Mouse (Mus musculus): ENCODE results near the gene Reep3. TPM values are rescaled to one million over a fixed set of nuclear protein-coding genes. Genes with fewer than 3 reads are reported as not detected.

The Reep3 gene
- 8.9 TPM for polyA plus RNA-seq (2017; shearing (Covaris generic))

DNA sequence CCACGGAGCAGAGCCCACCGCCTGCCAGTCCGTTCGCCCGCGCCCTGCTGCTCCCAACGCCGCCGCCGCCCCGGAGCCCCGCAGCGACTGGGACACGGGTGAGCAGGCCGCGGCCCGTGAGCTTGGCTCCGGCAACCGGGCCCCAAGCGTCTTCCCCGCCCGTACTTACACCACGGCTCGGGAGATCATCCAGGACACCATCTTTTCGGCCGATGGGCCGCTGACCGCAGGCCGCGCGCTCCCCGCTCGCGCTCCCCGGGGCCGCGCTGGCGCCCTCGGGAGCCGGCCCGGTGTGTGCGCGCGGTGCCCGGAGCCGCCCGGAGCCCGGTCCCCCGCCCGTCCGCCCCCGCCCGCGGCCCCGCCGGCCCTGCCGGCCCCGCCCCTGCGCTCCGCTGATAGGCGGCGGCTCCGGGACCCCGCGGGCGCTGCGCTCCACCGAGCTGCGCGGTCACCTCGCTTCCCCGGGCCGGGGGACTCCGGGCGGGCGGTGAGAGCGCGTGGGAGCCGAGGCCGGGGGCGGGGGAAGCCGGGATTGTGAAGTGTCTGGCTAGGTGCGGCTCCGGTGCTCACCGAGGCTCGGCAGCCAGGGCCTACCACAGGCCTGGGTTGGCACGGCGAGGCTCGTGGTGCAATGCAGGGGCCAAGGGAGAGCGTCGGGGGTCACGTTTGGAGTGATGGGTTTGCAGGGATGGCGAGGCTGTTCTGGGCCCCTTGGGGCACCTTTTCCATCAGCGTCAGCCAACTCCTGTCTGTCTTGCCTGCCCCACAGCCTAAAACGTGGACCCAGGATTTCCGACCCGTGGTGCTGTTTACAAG, at the start of gene Reep3:
Gene Reep3 (minus strand): TSS at position 325 of the 816 bp plus-strand sequence.

DNA sequence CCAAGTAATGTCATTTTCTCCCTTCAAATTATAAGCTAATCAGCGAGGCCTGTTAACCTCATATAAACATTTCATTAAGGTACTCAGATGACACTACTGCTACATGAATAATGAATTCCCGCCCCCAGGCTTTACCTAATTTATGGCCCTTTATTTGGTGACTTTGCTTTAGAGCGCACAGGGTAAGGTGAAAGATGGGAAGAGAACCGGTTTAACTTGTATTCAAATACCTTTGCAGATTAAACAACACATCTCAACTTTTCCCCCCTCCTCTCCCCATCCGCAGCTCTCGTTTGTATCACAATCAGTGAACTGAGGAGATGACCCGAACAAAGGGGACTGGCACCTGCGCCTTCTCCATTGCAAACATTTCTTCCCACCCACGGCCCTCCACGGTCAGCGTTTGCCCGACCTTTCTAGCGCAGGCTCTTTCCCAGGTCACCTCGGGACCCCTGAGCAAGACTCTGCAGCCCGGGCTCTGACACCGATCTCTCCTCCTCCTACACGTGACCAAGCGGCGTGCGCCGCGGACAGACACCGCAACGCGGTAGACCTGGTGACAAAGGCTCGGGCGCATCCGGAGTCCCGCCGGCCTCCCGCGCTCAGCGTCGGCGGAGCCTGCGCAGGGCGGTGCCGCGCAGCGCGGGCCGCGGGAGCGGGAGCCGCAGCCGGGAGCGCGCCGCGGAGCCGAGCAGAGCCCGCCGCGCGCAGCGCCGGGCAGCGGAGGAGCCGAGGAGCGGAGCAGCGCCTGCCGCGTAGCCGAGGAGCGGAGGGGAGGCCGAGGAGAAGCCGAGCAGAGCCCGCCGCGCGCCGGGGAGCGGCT, 736 bp downstream of the Reep3 start, which contains the start of gene Jmjd1c:
Gene Jmjd1c (plus strand): TSS at position 328 of the 823 bp plus-strand sequence.

Other genes starting within 250 kb of the Reep3 start
- gene Jmjd1c, start 820 bp downstream of the Reep3 start, polyA plus RNA-seq (2017; shearing (Covaris generic)): 40.3 TPM
- 46.0 TPM for gene Nrbf2, start 188.4 kb upstream of the Reep3 start, polyA plus RNA-seq (2017; shearing (Covaris generic))